Mouse (Mus musculus): Measurements from ENCODE around the gene Lsamp.

DNA sequence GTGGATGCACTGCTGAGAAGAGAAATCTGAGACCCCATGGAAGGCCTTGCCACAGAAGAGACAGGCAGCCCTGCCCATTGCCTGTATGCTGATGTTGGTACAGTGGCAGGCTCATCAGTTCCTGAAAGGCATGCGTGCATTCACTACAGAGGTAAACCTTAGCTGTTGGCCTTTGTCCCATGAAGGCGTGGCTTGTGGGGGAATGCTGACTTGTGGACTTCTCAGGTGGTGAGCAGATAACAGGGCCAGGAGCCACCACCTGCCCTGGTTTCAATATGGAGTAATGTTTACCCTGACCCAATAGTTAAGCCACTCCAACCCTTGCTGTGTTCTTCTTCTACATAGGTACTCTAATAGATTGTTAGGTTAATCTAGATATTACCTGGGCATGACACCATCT is 415.4 kb downstream of the Lsamp start:
- TF ChIP-seq FLI1 (IDR thresholded peaks at IDR 0.05; ENCODE audit: low read length) (no peak), GATA1 (IDR thresholded peaks at IDR 0.05; ENCODE audit: borderline replicate concordance, low read length) (no peak)
